Mouse (Mus musculus) brown adipose tissue, adult 24 weeks (tissue): ENCODE measurements at regions not wholly inside any gene's neighbourhood (a gene's known extent, or its start where the extent isn't known, plus 50 kb on each side); places are given as distances from the start of the nearest gene placed in this dataset.
"Not testable (repeated sequence)": the region's sequence is repeated elsewhere in the genome, so short reads cannot be mapped to it uniquely, and the experiment has no call there.

Experiments used
- H3K27ac ChIP-seq: fragments of 200-500 bp; replicated peaks from 2 replicates; pipeline ENCODE4 v1.5.1; 2012; ENCODE audit warnings: low read depth, mild to moderate bottlenecking, low read length
- H3K4me1 ChIP-seq: fragments of 200-500 bp; 2 replicates; pipeline ENCODE4 v1.6.1; 2012; ENCODE audit warnings: low read length, mixed read lengths; ENCODE audit not compliant: control insufficient read depth, insufficient read depth, insufficient read length
- H3K4me3 ChIP-seq: fragments of 200-500 bp; 2 replicates; pipeline ENCODE4 v1.5.1; 2012; ENCODE audit warnings: low read depth, mild to moderate bottlenecking, low read length, moderate library complexity; ENCODE audit not compliant: insufficient read depth

- Histone ChIP-seq H3K27ac (no peak overlapping the region), H3K4me3 (no peak overlapping the region), H3K4me1 (no peaks in the 10 kb centered on the region)
These were observed 459.4 kb downstream of the Dad1 start for GRCm38 (mm10) chr14:53794527-53794926.

- H3K27ac ChIP-seq, H3K4me1 ChIP-seq, H3K4me3 ChIP-seq: not testable (repeated sequence)
These were observed 461.5 kb downstream of the Dad1 start for GRCm38 (mm10) chr14:53792432-53792831.

DNA sequence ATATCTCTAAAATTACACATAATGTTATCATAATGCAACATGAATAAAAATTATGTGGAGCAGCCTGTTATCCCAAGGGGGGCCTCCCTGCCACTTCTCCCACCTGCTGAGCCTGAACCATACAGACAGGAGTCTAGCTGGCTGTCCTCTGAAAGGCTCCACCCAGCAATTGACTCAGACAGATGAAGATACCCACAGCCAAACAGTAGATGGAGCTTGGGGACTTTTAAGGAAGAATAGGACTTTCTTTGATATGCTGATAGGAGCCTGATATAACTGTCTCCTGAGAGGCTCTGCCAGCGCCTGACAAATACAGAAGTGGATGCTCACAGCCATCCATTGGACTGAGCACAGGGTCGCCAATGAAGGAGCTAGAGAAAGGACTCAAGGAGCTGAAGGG, 468.4 kb downstream of the Dad1 start:
- H3K4me1 ChIP-seq, H3K4me3 ChIP-seq, H3K27ac ChIP-seq: not testable (repeated sequence)

DNA sequence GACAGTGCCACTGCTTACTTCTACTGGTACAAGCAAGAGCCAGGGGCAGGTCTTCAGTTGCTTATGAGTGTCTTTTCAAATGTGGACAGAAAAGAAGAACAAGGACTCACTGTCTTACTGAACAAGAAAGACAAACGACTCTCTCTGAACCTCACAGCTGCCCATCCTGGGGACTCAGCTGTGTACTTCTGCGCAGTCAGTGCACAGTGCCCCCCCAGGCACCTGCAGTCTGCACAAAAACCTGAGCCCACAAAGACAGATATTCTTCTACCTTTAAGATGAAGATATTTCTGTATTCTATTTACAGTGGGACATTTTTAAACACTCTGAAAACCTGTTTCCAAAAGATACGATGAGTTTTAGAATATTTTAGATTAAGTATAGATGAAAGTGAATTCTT, 476.5 kb downstream of the Dad1 start:
- H3K4me3 ChIP-seq: no peak overlapping the region
- H3K27ac ChIP-seq: no peak overlapping the region
- H3K4me1 ChIP-seq: no peaks in the 10 kb centered on the region

DNA sequence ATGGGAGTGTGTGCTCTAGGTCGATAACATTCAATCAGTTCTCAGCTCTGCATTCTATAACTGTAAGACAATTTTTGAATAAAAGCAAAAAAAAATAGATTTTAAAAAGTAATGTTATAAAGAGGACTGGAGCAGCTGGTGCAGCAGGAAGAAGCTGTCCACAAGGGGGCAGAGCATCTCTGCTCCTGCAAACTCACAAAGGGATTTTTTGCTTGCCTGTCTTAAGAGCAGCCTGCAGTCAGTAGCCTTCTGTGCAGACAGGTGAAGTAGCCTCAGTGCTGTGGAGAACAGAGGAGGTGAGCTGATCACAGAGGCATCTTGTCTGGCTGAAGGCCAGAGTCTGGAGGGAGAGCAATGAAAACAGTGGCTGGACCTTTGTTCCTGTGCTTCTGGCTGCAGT, 477.2 kb downstream of the Dad1 start:
- H3K4me3 ChIP-seq, H3K4me1 ChIP-seq, H3K27ac ChIP-seq: not testable (repeated sequence)

DNA sequence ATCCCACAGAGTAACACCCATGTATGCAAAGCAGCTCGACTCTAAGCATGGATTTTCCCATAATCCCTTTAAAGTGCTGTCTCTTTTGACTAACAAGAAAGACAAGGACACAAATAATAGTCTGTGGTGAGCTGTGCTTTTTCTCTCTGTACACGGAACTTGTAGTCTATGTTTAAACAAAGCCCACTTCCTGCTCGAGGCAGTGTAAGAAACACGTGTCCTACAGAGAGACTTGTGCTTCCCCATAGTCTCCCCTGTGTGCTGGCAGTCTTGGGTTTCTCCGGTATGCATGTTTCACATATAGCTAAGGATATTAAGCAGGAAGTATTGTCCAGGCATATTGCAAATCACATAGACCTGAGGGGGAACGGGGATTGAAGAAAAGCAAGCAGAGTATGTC, 487.4 kb downstream of the Dad1 start:
- H3K4me3 ChIP-seq, H3K27ac ChIP-seq, H3K4me1 ChIP-seq: not testable (repeated sequence)

DNA sequence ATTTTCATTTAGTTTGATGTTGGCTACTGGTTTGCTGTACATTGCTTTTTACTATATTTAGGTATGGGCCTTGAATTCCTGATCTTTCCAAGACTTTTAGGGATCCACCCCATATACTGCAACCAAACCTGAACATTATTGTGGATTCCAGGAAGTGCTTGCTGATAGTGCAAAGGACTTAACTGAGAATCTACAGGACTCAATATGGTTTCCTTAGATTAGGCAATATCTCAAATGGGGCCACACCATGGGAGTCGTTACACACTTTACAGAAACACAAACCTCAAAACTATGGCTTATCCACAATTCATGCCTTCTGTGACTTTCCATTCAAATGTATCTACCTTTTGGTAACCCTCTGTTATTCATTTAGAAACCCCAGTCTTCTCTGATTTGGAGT, 488.0 kb downstream of the Dad1 start:
- not testable (repeated sequence) for H3K27ac ChIP-seq, H3K4me3 ChIP-seq, H3K4me1 ChIP-seq

- H3K27ac ChIP-seq, H3K4me3 ChIP-seq, H3K4me1 ChIP-seq: not testable (repeated sequence)
These were observed 493.3 kb downstream of the Dad1 start for GRCm38 (mm10) chr14:53760578-53760977.

DNA sequence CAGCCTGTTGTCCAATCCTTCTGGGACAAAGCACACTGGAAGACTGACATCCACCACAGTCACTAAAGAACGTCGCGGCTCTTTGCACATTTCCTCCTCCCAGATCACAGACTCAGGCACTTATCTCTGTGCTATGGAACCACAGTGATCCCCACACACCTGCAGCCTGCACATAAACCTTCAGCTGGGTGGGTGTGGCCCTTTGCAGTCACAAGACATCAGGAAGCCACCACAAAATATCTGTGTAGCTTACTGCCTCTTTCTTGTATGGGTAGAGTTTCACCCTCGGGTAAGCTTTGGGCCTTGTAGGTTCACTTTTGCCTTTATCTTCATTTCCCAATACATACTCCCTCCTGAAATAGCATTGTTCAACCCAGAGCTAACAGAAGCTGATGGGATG, 496.1 kb downstream of the Dad1 start:
- not testable (repeated sequence) for H3K27ac ChIP-seq, H3K4me3 ChIP-seq, H3K4me1 ChIP-seq

DNA sequence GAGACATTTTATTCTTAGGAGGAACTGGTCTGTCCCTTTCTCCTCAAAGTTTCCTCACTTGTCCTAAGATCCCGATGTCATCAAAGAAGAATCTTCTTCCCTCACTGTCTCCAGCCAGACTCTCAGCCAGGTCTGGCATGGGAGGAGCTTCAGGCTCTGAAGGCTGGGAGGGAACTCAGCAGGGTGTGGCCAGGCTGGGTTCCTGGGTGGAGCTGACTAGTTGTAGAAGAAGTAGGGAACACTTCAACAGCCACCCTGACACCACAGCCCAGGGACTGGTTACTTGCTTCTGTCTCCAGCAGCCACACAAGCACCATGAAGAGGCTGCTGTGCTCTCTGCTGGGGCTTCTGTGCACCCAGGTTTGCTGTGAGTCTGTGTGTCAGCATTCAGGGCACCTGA, 496.8 kb downstream of the Dad1 start:
- not testable (repeated sequence) for H3K27ac ChIP-seq, H3K4me1 ChIP-seq, H3K4me3 ChIP-seq

DNA sequence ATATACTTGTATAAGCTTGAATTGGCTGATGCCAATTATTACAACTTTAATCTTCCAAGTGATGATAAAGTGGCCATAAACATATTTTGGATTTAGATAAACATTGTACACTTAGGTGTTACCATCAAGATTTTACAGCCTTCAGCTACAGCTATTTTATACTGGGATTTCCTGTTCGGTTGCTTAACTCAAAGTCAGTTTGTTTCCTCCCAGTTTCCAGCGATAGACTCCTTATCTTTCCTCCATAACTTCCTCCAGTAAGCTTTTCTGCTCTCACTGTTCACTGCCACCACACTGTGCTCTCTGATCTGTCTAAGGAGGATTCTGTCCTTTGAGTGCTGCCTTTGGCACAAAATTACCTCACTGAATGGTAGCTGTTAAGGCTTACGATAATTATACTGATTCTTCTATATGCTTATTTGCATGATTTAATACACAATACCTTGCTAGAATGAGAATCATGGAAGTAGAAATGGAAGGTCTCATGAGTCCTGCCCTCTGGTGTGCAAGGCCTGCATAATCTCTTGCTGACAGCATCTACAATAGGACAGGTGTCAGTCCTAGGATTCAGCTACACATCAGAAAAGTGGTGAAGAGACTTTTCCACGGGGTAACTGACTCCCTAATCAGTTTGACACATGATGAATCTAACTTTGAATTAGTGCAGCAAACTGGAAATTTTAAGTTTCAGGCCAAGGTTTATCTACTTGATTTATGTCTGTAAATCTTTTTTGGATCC, 503.0 kb downstream of the Dad1 start:
- H3K4me1 ChIP-seq: no peaks in the 10 kb centered on the region
- H3K27ac ChIP-seq: no peak overlapping the region
- H3K4me3 ChIP-seq: no peak overlapping the region

DNA sequence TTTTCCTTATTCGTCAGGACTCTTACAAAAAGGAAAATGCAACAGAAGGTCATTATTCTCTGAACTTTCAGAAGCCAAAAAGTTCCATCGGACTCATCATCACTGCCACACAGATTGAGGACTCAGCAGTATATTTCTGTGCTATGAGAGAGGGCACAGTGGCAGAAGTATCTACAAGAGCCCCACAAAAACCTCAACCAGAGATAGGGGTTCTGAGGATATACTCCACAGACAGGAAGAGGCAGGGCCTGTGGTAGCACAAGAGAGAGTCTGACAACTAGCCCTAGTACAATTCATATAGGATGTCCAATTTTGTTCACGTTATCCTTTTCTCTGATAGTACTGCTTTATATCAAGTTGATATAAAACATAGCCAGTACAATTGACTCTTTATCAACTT, 510.4 kb downstream of the Dad1 start:
- H3K27ac ChIP-seq, H3K4me1 ChIP-seq, H3K4me3 ChIP-seq: not testable (repeated sequence)

GRCm38 (mm10) chr14:53742864-53743263, 511.0 kb downstream of the Dad1 start:
- H3K4me3 ChIP-seq, H3K27ac ChIP-seq, H3K4me1 ChIP-seq: not testable (repeated sequence)

- not testable (repeated sequence) for H3K4me3 ChIP-seq, H3K4me1 ChIP-seq
These were observed 512.7 kb downstream of the Dad1 start for GRCm38 (mm10) chr14:53741246-53741645.

GRCm38 (mm10) chr14:53737962-53738361, 515.9 kb downstream of the Dad1 start:
- not testable (repeated sequence) for H3K27ac ChIP-seq, H3K4me1 ChIP-seq, H3K4me3 ChIP-seq

More at GRCm38 (mm10) chr14:53741246-53741645, 512.7 kb downstream of the Dad1 start:
- not testable (repeated sequence) for H3K27ac ChIP-seq

DNA sequence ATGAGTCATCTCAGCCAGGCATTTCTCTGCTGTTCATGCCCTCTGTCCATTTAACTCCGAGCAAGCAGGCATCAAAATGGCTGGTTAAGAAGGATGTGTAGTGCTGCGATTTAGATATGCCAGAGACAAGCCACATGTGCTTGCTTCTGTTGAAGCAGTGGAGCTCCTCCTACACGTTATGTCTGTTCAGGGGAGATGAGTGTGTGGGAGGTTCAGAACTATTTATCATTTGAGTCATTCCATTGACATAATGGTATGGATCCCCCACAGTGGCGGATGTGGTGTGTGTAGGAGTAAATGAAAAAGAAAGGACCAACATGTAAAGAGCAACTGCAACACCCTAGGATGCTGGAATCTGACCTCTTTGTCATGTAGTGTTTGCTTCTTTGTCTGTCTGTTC, 517.6 kb downstream of the Dad1 start:
- not testable (repeated sequence) for H3K4me1 ChIP-seq, H3K4me3 ChIP-seq, H3K27ac ChIP-seq

DNA sequence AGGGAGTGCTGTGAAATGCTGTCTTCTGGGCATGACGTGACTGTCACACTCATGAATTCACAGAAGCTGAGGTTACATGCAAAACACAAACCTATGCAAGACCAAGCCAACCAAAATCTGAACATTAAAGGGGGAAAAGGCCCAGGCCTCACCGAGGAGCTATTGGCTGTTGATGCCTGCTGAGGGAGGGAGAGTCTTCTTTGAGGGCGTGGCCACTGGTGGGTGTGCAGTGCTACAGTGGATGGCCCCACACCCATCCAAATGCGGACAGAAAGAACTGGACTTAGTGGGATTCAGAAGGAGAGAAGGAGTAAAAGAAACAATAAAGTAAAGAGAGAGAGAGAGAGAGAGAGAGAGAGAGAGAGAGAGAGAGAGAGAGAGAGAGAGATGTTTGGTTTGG, 522.3 kb downstream of the Dad1 start:
- not testable (repeated sequence) for H3K4me3 ChIP-seq, H3K27ac ChIP-seq, H3K4me1 ChIP-seq
